ENCODE assay signal across 16 mouse cellular contexts in genomic region chr1:190280081-190280858, GRCm38 (mm10).
DNase-seq lines count a peak whose midpoint lies in the region; ATAC-seq and TF ChIP-seq lines count a peak whose summit lies in the region.
"Had no signal": no experiment of that assay in that cellular context is flagged by ENCODE, and none has a peak within 500 bp of the region (broad histone marks: within the 10 kb centered on the region; RNA-seq: fewer than 3 reads in every experiment).

No protein-coding gene starts in this region.

- H3K36me3 ChIP-seq in hindbrain, embryonic 12.5 days, result no peaks in the 10 kb centered on the region
- no peaks in the 10 kb centered on the region for H3K36me3 ChIP-seq in forebrain, embryonic 14.5 days (ENCODE audit: control insufficient read depth, insufficient read depth, low read length)
- H3K36me3 ChIP-seq: embryonic facial prominence, embryonic 12.5 days; forebrain, embryonic 10.5 days; kidney, embryonic 15.5 days had no signal

- no peaks in the 10 kb centered on the region for H3K27me3 ChIP-seq in hindbrain, embryonic 12.5 days
- H3K27me3 ChIP-seq in forebrain, embryonic 14.5 days (replicated peaks; ENCODE audit: control insufficient read depth, insufficient read depth, low read length), result no peaks in the 10 kb centered on the region
- H3K27me3 ChIP-seq: embryonic facial prominence, embryonic 12.5 days had no signal

- DNase-seq in cerebellum, adult 9-10 months, result peak; percentile 29
- no peak for DNase-seq in cerebellum, postnatal 4 days (ENCODE audit: low spot score in 2 of 2)
- DNase-seq in left cerebral cortex, adult 2 months (ENCODE audit: extremely low spot score in 1 of 2, low spot score in 2 of 2), result peak in 1 of 2 experiments; percentile 10
- DNase-seq in left cerebral cortex, postnatal 10 days (ENCODE audit: extremely low spot score in 1 of 2, low spot score in 2 of 2), result no peak
- DNase-seq in left cerebral cortex, adult 9 months (ENCODE audit: low spot score in 2 of 2), result peak; percentile 33 to 52
- DNase-seq in liver, result no peak
- DNase-seq in forebrain, embryonic 14.5 days (ENCODE audit: low spot score), result no peak
- DNase-seq: adrenal gland, postnatal 10 days; gastrocnemius, postnatal 36 days; thymus, adult 18-20 months had no signal

- H3K9me3 ChIP-seq in hindbrain, embryonic 12.5 days (replicated peaks), result no peaks in the 10 kb centered on the region
- H3K9me3 ChIP-seq in forebrain, embryonic 14.5 days (replicated peaks; ENCODE audit: control insufficient read depth, low read length), result no peaks in the 10 kb centered on the region
- H3K9me3 ChIP-seq: embryonic facial prominence, embryonic 12.5 days; forebrain, embryonic 10.5 days; kidney, embryonic 15.5 days had no signal

- WGBS in hindbrain, embryonic 12.5 days, result 67% methylated on average over 18 of the region's 18 CpGs
- 84% methylated on average over 18 of the region's 18 CpGs for WGBS in forebrain, embryonic 14.5 days

- ATAC-seq in hindbrain, embryonic 12.5 days (ENCODE audit: low FRiP score), result peak; percentile 58; the same call in 1 of the 2 replicates
- no peak for ATAC-seq in forebrain, embryonic 14.5 days

- no peak overlapping the region for H3K9ac ChIP-seq in hindbrain, embryonic 12.5 days
- H3K9ac ChIP-seq in forebrain, embryonic 14.5 days (ENCODE audit: low read length), result no peak overlapping the region
- H3K9ac ChIP-seq: embryonic facial prominence, embryonic 12.5 days; kidney, embryonic 15.5 days; liver, embryonic 14.5 days had no signal

- H3K27ac ChIP-seq in left cerebral cortex, adult 2 months, result peak overlapping the region; percentile 26; the same call in 1 of the 2 replicates
- no peak overlapping the region for H3K27ac ChIP-seq in hindbrain, embryonic 12.5 days
- no peak overlapping the region for H3K27ac ChIP-seq in forebrain, embryonic 14.5 days (ENCODE audit: low read depth, low read length)
- H3K27ac ChIP-seq: embryonic facial prominence, embryonic 12.5 days; forebrain, embryonic 10.5 days; kidney, embryonic 15.5 days; liver, embryonic 14.5 days; macrophage had no signal

- 0 out of 2 replicates have a peak, but pooled peaks cover 3% of the 10 kb centered on the region for H3K4me1 ChIP-seq in hindbrain, embryonic 12.5 days
- H3K4me1 ChIP-seq in forebrain, embryonic 14.5 days (ENCODE audit: control insufficient read depth, insufficient read depth, low read length), result no peaks in the 10 kb centered on the region
- H3K4me1 ChIP-seq: embryonic facial prominence, embryonic 12.5 days; forebrain, embryonic 10.5 days had no signal

- TF ChIP-seq CTCF in left cerebral cortex, adult 2 months (IDR thresholded peaks at IDR 0.05), result no peak; the same call in 1 of the 2 replicates

- no peak overlapping the region for H3K4me3 ChIP-seq in left cerebral cortex, adult 2 months
- H3K4me3 ChIP-seq in hindbrain, embryonic 12.5 days, result no peak overlapping the region
- no peak overlapping the region for H3K4me3 ChIP-seq in forebrain, embryonic 14.5 days (ENCODE audit: low read depth, low read length)
- H3K4me3 ChIP-seq: embryonic facial prominence, embryonic 12.5 days; forebrain, embryonic 10.5 days; kidney, embryonic 15.5 days had no signal

- H3K4me2 ChIP-seq in hindbrain, embryonic 12.5 days (replicated peaks), result no peak overlapping the region
- no peak overlapping the region for H3K4me2 ChIP-seq in forebrain, embryonic 14.5 days (ENCODE audit: low read length)
- H3K4me2 ChIP-seq: embryonic facial prominence, embryonic 12.5 days; kidney, embryonic 15.5 days had no signal

- intact Hi-C loops in left cerebral cortex, adult 2 months (cut with DNase I), result no loop called here
- intact Hi-C loops in left cerebral cortex, postnatal 10 days (cut with DNase I), result no loop called here

Comparison
In these comparisons a context has a peak if more than half of its experiments do, and no peak if none do; other contexts are left out.
1. DNase-seq: peak in cerebellum, adult 9-10 months (single experiment) and left cerebral cortex, adult 9 months (2 of 2); none in cerebellum, postnatal 4 days (0 of 2), left cerebral cortex, postnatal 10 days (0 of 2), liver (single experiment) and forebrain, embryonic 14.5 days (single experiment).